Mouse (Mus musculus) small intestine, adult 2 months (tissue): ENCODE data around the gene Mysm1. TPM values are rescaled to one million over a fixed set of nuclear protein-coding genes. Genes with fewer than 3 reads are reported as not detected.

Experiments
- H3K27ac ChIP-seq: fragments of 200-500 bp; 2 replicates; pipeline ENCODE4 v1.5.1; 2012; ENCODE audit warnings: low read depth, low read length, control low read depth, inconsistent platforms; ENCODE audit not compliant: insufficient read depth
- H3K27me3 ChIP-seq: fragments of 200-500 bp; 2 replicates; pipeline ENCODE4 v1.6.1; 2012; ENCODE audit warnings: mild to moderate bottlenecking, moderate library complexity, low read length, inconsistent platforms; ENCODE audit not compliant: control insufficient read depth, insufficient read depth
- H3K36me3 ChIP-seq: fragments of 200-500 bp; 2 replicates; pipeline ENCODE4 v1.6.1; 2012; ENCODE audit warnings: mild to moderate bottlenecking, low read length, control low read depth, inconsistent platforms; ENCODE audit not compliant: control insufficient read depth, insufficient read depth
- H3K4me1 ChIP-seq: fragments of 200-500 bp; 2 replicates; pipeline ENCODE4 v1.6.1; 2012; ENCODE audit warnings: low read length, inconsistent platforms, mixed read lengths; ENCODE audit not compliant: control insufficient read depth, insufficient read depth, insufficient read length
- H3K4me3 ChIP-seq: fragments of 200-500 bp; 2 replicates; pipeline ENCODE4 v1.5.1; 2012; ENCODE audit warnings: low read depth, mild to moderate bottlenecking, control low read depth, inconsistent platforms, low read length, moderate library complexity
- CTCF ChIP-seq: fragments of 200-500 bp; IDR thresholded peaks from 2 replicates; pipeline ENCODE4 v1.5.1; 2012; ENCODE audit warnings: low read depth, mild to moderate bottlenecking, control low read depth, inconsistent platforms, low read length, moderate library complexity, mixed read lengths; ENCODE audit not compliant: insufficient replicate concordance, insufficient read length; ENCODE audit errors: extremely low read depth
- POLR2A ChIP-seq: fragments of 200-500 bp; IDR thresholded peaks from 2 replicates; pipeline ENCODE4 v1.6.1; 2012; ENCODE audit warnings: low read depth, mild to moderate bottlenecking, control low read depth, inconsistent platforms, low read length, moderate library complexity
- WGBS: fragments of 180-500 bp; shearing (Covaris S2); methylation state at CpG from one replicate; pipeline ENCODE4 v1.1.7; 2018; 5-methylcytosine and 5-hydroxymethylcytosine counted together
- polyA plus RNA-seq: library from polyadenylated mRNA; depleted of rRNA; stranded (reverse); fragments of >200 nt; gene quantifications from 2 replicates; pipeline ENCODE4 v1.2.3, GENCODE M21; 2012

Gene Mysm1
- polyA plus RNA-seq, 1 experiment = 1.3 TPM

DNA sequence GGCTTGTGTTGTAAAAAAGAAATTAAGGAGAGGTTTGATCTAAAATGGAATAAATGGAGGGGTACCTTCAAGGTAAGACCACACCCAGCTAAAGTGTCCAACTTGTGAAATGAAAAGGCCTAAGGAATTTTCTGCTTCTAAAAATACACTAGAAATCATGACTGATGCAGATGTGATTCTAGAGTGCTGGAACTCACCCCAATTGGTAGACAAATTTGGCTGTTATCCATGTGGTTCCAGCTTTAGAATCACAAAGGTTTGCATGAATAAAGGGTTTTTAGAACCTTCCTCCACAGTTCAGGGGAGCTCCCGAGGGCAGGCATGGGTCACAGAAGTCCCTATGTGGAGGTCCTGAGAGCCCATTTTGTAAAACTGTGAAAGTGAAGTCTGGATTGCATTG lies 33.8 kb upstream of the Mysm1 start:
- WGBS = 95% methylated on average over 1 of the region's 1 CpGs
- Histone ChIP-seq H3K27me3 (no peaks in the 10 kb centered on the region), H3K27ac (no peak overlapping the region), H3K36me3 (no peaks in the 10 kb centered on the region), H3K4me3 (no peak overlapping the region), H3K4me1 (no peaks in the 10 kb centered on the region)
- no peak for TF ChIP-seq CTCF
- TF ChIP-seq POLR2A = no peak

DNA sequence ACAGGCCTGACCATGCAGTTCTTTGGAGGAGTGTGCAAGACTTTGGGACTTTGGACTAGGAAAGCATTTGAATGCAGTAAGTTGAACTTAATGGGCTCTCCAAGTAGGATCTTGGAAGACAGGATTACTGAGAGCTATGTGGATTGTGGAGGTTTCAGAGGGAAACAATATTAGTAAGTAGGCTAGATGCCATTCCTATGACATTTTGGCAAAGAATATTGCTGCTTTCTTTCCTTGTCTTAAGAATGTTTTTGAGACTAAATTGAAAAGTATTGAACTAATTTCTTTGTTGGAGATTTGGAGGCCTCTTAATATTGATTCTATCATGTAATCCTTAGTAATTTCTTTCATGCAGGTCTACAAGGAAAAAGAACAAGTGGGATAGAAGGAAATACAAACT lies 33.4 kb upstream of the Mysm1 start:
- TF ChIP-seq CTCF = no peak
- TF ChIP-seq POLR2A = no peak
- Histone ChIP-seq H3K27ac (no peak overlapping the region), H3K27me3 (no peaks in the 10 kb centered on the region), H3K36me3 (no peaks in the 10 kb centered on the region), H3K4me1 (no peaks in the 10 kb centered on the region), H3K4me3 (no peak overlapping the region)

DNA sequence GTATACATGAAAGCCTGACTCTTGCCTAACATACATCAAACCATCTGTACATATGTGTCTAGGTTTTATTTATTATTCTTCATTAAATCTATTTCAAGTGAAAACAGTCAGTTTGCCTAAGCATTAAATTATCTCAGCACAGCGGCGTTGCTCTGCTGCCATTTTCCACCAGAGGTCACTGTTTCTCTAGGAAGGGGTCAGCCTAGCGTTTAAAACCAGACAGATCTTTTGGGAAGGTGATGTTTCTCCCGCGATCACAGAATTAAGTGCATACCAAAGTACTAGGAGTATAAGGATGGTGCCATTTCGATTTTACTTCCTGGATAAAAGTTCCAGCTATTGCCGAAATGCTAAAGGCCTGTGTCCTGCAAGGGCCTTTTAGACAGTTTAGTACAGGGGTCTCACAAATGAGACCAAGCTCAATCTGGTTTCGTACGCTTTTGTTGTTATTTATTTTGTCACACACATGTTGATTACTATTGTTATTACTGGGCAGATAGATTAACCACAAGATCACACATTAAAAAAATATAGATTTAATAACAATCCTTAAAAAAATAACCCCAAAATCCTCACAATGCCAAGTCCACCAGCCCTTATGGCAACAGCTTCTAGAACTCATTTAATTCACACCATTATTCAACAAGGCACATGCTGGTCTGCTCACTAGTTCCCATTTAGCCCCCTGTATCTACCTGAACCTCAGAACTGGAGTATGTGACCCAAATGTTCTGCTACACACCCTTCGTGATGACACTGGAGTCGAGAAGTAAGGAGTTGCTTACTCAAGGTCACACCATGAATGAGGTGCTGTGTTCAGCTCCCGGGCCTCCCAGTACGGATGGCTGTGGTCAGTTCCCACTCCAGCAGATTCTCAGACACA lies 29.5 kb upstream of the Mysm1 start:
- Histone ChIP-seq H3K27ac (no peak overlapping the region), H3K4me1 (no peaks in the 10 kb centered on the region), H3K4me3 (no peak overlapping the region), H3K27me3 (no peaks in the 10 kb centered on the region), H3K36me3 (no peaks in the 10 kb centered on the region)
- WGBS = 43% methylated on average over 13 of the region's 13 CpGs
- TF ChIP-seq POLR2A (no peak), CTCF (peak; percentile 83; the same call in 1 of the 2 replicates)

DNA sequence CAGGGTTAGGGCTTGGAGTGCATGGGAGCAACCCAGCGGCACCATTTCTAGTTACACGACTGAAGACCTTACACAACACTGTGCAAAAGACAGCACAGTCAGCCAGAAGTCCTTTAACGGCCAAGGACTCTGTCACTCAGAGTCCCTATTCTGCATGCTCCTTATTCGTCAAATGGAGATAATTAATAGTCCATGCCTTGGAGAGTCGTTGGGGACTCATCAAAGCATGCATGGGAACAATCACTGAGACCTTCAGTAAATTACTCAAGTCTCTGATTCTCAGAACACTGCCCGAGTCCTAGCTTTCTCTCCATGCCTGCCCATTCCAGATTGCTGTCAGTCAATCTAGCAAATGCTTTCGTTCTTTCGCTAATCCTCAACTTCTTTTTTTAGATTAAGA lies 28.9 kb upstream of the Mysm1 start:
- Histone ChIP-seq H3K36me3 (no peaks in the 10 kb centered on the region), H3K27ac (no peak overlapping the region), H3K4me3 (no peak overlapping the region), H3K27me3 (no peaks in the 10 kb centered on the region), H3K4me1 (no peaks in the 10 kb centered on the region)
- TF ChIP-seq POLR2A (no peak), CTCF (no peak)
- 82% methylated on average over 8 of the region's 8 CpGs for WGBS

DNA sequence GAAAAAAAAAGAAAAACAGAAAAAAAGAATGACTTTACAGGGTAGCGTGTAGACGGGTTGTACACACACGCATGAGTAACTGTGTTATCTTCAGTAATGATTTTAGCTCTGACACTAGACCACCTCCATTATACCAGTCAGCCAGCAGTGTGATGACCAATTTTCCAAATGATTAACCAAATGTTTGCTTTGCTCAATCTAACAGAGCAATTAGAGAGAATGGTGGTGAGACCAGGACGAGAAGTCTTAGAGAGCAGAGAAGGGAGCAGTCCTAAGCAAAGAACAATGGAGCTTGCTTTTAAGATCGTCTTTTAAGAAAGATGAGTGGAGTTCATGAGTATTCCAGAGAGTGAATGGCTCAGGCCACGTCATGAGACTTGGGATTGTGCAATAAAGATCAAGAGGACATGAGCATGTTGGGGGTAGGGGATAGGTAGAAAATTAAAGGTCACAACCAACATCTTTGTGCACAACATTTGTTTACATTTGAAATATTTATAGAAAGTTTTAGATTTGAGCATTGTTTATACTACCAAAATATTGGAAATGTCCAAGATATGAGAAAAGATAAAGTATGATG lies 26.4 kb upstream of the Mysm1 start:
- WGBS = 57% methylated on average over 6 of the region's 6 CpGs
- Histone ChIP-seq H3K36me3 (no peaks in the 10 kb centered on the region), H3K27me3 (no peaks in the 10 kb centered on the region), H3K27ac (no peak overlapping the region), H3K4me1 (no peaks in the 10 kb centered on the region), H3K4me3 (no peak overlapping the region)
- TF ChIP-seq CTCF = no peak
- no peak for TF ChIP-seq POLR2A

DNA sequence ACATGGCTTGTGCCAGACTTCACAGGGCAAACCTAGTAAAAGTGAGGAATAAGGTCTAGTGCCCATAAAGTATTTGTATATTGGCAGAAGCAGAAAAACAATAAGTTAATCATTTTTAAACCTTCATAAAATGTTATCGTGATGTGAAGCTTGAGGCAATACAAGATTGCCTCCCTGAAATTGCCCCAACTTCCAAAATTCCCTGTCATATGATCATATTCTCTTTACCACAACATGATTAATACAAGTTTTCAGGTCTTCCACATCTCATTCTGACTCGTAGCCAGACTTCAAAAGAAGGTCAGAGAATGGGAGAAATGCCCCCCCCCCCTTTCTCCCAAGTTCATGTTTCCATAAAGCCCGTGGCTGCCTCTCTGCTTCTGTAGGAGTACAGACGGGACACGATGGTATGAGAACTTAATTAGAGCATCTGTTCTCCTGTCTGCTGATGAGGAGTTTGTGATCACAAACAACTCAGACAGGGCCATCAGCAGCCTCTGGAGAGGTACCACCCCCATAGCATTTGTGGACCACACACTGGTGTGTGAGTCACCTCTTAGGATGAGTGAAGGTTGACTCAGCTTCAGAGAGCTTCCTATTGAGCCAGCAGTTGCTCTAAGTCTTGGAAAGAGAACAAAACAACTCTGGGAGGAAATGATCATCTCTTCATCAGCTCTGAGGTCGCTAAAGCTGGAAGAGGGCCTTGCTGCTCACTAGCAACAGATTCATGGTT lies 22.3 kb upstream of the Mysm1 start:
- no peaks in the 10 kb centered on the region for H3K36me3 ChIP-seq
- H3K4me3 ChIP-seq = no peak overlapping the region
- 59% methylated on average over 6 of the region's 6 CpGs for WGBS
- TF ChIP-seq POLR2A = no peak
- TF ChIP-seq CTCF = no peak
- H3K4me1 ChIP-seq = no peaks in the 10 kb centered on the region
- no peaks in the 10 kb centered on the region for H3K27me3 ChIP-seq
- no peak overlapping the region for H3K27ac ChIP-seq

DNA sequence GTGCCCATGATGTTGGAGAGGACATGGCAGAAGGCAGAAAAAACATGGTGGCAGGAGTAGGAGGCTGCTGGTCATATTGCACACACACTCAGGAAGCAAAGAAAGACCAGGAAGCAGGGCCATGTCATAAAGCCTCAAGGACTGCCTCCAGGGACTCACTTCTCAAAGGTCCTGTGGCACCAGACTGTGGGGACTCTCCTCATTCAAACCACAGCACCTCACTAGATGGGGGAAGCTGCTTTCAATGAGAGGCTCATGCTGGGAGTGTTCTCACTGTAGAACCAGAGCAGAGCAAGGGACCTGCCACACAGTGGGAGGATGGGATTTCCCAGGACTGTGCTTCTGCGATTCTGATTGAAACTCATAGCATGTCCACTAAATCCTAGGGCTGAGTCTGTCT lies 21.2 kb upstream of the Mysm1 start:
- H3K4me3 ChIP-seq = no peak overlapping the region
- no peaks in the 10 kb centered on the region for H3K27me3 ChIP-seq
- no peaks in the 10 kb centered on the region for H3K36me3 ChIP-seq
- 91% methylated on average over 1 of the region's 1 CpGs for WGBS
- no peaks in the 10 kb centered on the region; the same call in none of the 2 replicates for H3K4me1 ChIP-seq
- H3K27ac ChIP-seq = no peak overlapping the region
- TF ChIP-seq CTCF (no peak), POLR2A (no peak)
